Mouse (Mus musculus): ENCODE results near the gene Elovl5. TPM values are rescaled to one million over a fixed set of nuclear protein-coding genes. Genes with fewer than 3 reads are reported as not detected.

Elovl5 gene
- total RNA-seq (2021), result 10 to 100 TPM; 75.5 to 79.5 TPM
- long read RNA-seq, experiment 1, transcript Elovl5-201 (8 exons, 2,782 nt), result major isoform, 56 of 89 reads
- long read RNA-seq, experiment 1, partial matches to known transcripts, result 31 of 89 reads
- long read RNA-seq, experiment 1, other reads (novel, unspliced or antisense), result 2 of 89 reads
- long read RNA-seq, experiment 2, transcript Elovl5-201 (8 exons, 2,782 nt), result major isoform, 48 of 67 reads
- long read RNA-seq, experiment 2, partial matches to known transcripts, result 17 of 67 reads
- long read RNA-seq, experiment 2, other reads (novel, unspliced or antisense), result 2 of 67 reads

GRCm38 (mm10) chr9:77917074-77917621, at the start of gene Elovl5:
Gene Elovl5 (plus strand): TSS chr9:77917364.
- peak; percentile 99 for DNase-seq (ENCODE audit: low spot score in 2 of 2)
- intact Hi-C loops (cut with DNase I), result loop anchor here (5.0 kb wide), 1 partner anchor 90 kb away; no protein-coding TSS in a partner anchor

- DNase-seq (ENCODE audit: low spot score in 2 of 2), result no peak
- intact Hi-C loops (cut with DNase I), result no loop called here
Measured at GRCm38 (mm10) chr9:77891501-77891900, 25.7 kb upstream of the Elovl5 start.

GRCm38 (mm10) chr9:77898551-77898950, 18.6 kb upstream of the Elovl5 start:
- intact Hi-C loops (cut with DNase I), result no loop called here
- DNase-seq (ENCODE audit: low spot score in 2 of 2), result no peak

- no peak for DNase-seq (ENCODE audit: low spot score in 2 of 2)
- intact Hi-C loops (cut with DNase I), result loop anchor here (5.0 kb wide), 1 partner anchor 77 kb away; no protein-coding TSS in a partner anchor
Measured at GRCm38 (mm10) chr9:77904133-77904532, 13.0 kb upstream of the Elovl5 start.

- no peak for DNase-seq (ENCODE audit: low spot score in 2 of 2)
- intact Hi-C loops (cut with DNase I), result loop anchor here (5.0 kb wide), 1 partner anchor 102 kb away; no protein-coding TSS in a partner anchor
Measured at GRCm38 (mm10) chr9:77909572-77910269, 7.4 kb upstream of the Elovl5 start.

- DNase-seq (ENCODE audit: low spot score in 2 of 2), result peak; percentile 81 to 87
- intact Hi-C loops (cut with DNase I), result loop anchor here (5.0 kb wide), 1 partner anchor 103 kb away; no protein-coding TSS in a partner anchor
Measured at GRCm38 (mm10) chr9:77910270-77911240, 6.6 kb upstream of the Elovl5 start.

- intact Hi-C loops (cut with DNase I), result loop anchor here (5.0 kb wide), 1 partner anchor 104 kb away; no protein-coding TSS in a partner anchor
- DNase-seq (ENCODE audit: low spot score in 2 of 2), result no peak
Measured at GRCm38 (mm10) chr9:77911508-77912229, 5.5 kb upstream of the Elovl5 start.

GRCm38 (mm10) chr9:77912246-77912645, 4.9 kb upstream of the Elovl5 start:
- no peak for DNase-seq (ENCODE audit: low spot score in 2 of 2)
- intact Hi-C loops (cut with DNase I), result loop anchor here (5.0 kb wide), 1 partner anchor 105 kb away; no protein-coding TSS in a partner anchor

- intact Hi-C loops (cut with DNase I), result loop anchor here (5.0 kb wide), 2 partner anchors 93 to 107 kb away; no protein-coding TSS in a partner anchor
- no peak for DNase-seq (ENCODE audit: low spot score in 2 of 2)
Measured at GRCm38 (mm10) chr9:77914616-77915015, 2.5 kb upstream of the Elovl5 start.

GRCm38 (mm10) chr9:77915791-77916190, 1.4 kb upstream of the Elovl5 start:
- intact Hi-C loops (cut with DNase I), result loop anchor here (5.0 kb wide), 1 partner anchor 92 kb away; no protein-coding TSS in a partner anchor
- DNase-seq (ENCODE audit: low spot score in 2 of 2), result no peak

GRCm38 (mm10) chr9:77917622-77918131, 513 bp downstream of the Elovl5 start:
- peak in 1 of 2 experiments; percentile 37 for DNase-seq (ENCODE audit: low spot score in 2 of 2)
- intact Hi-C loops (cut with DNase I), result loop anchor here (5.0 kb wide), 1 partner anchor 90 kb away; no protein-coding TSS in a partner anchor

GRCm38 (mm10) chr9:77918211-77918610, 1.0 kb downstream of the Elovl5 start:
- intact Hi-C loops (cut with DNase I), result loop anchor here (5.0 kb wide), 1 partner anchor 89 kb away; no protein-coding TSS in a partner anchor
- no peak for DNase-seq (ENCODE audit: low spot score in 2 of 2)

- DNase-seq (ENCODE audit: low spot score in 2 of 2), result no peak
- intact Hi-C loops (cut with DNase I), result loop anchor here (5.0 kb wide), 1 partner anchor 88 kb away; no protein-coding TSS in a partner anchor
Measured at GRCm38 (mm10) chr9:77918961-77919670, 2.0 kb downstream of the Elovl5 start.

- intact Hi-C loops (cut with DNase I), result no loop called here
- no peak for DNase-seq (ENCODE audit: low spot score in 2 of 2)
Measured at GRCm38 (mm10) chr9:77920481-77920880, 3.3 kb downstream of the Elovl5 start.

GRCm38 (mm10) chr9:77921366-77922260, 4.4 kb downstream of the Elovl5 start:
- intact Hi-C loops (cut with DNase I), result no loop called here
- DNase-seq (ENCODE audit: low spot score in 2 of 2), result peak in 1 of 2 experiments; percentile 54

- intact Hi-C loops (cut with DNase I), result no loop called here
- no peak for DNase-seq (ENCODE audit: low spot score in 2 of 2)
Measured at GRCm38 (mm10) chr9:77923774-77924173, 6.6 kb downstream of the Elovl5 start.
